Mouse (Mus musculus) induced T-regulatory cell, adult 2 months (primary cell): ENCODE results near the gene Cyp4a31.
"Not testable (repeated sequence)": the region's sequence is repeated elsewhere in the genome, so short reads cannot be mapped to it uniquely, and the experiment has no call there.

Experiments used
- DNase-seq: peaks from one replicate; pipeline ENCODE4 v3.0.0-alpha.2; 2012; ENCODE audit warnings: low read depth

The Cyp4a31 gene

GRCm38 (mm10) chr4:115563401-115563800 lies at the start of gene Cyp4a31:
TSS of gene Cyp4a31 (plus strand) at chr4:115563649.
- DNase-seq = no peak

GRCm38 (mm10) chr4:115513964-115514363 lies 49.5 kb upstream of the Cyp4a31 start:
- not testable (repeated sequence) for DNase-seq

DNA sequence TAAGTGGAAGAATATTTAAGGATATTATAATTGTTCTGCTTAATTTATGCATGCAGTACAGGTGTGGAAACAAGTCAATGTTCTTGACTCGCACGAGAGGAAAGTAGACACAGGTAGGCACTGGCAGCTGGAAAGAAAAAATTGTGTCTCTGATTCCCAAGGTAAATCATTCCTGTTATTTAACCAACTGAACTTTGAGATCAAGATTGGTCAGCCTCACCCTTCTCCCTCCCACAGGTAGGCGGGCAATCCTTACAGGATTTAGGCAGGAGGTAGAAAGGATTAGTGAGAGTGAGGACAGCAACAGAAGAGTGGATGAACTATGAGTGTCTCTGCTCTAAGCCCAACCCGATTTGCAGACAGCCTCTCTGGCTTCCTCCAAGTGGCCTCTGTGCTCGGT lies 45.4 kb upstream of the Cyp4a31 start, which contains the start of gene Cyp4a10:
Cyp4a10 (plus strand) TSS at position 265 of the 400 bp plus-strand sequence.
- not testable (repeated sequence) for DNase-seq

- no peak for DNase-seq
Measured at GRCm38 (mm10) chr4:115519444-115519843, 44.0 kb upstream of the Cyp4a31 start.

DNA sequence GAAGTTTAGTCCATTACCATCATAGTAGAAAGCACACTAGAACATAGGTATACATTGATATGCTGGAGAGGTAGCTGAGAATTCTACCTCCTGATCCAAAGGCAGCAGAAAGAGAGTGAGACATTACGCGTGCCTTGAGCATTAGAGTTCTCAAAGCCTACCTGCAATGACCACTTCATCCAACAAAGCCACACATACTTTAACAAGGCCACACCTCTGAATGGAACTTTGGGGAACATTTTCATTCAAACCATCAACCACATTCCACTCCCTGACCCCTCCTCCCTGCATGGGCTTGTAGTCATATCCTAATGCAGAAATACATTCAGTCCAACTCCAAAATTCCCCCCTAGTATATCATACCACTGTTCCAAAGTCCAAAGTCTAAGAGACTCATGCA lies 41.7 kb upstream of the Cyp4a31 start:
- no peak for DNase-seq

DNA sequence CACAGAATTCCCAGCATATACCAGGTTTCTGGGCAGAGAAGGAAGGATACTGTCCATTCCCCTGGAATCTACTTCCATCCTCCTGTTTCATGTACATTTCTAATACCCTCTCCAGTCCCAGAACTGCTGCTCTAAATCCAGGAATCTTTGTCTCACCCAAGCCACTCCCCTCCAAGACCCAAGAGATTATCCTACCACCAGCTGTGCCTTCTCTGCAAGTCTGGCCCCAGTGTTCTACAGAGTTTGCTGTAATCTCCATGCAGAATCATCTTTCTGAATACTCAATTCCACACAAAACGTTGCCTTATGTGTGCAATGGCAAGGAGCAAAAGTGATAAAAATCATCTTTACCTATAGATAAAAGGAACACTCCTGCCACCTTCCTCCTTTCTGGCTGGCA lies 18.3 kb upstream of the Cyp4a31 start:
- DNase-seq = no peak

DNA sequence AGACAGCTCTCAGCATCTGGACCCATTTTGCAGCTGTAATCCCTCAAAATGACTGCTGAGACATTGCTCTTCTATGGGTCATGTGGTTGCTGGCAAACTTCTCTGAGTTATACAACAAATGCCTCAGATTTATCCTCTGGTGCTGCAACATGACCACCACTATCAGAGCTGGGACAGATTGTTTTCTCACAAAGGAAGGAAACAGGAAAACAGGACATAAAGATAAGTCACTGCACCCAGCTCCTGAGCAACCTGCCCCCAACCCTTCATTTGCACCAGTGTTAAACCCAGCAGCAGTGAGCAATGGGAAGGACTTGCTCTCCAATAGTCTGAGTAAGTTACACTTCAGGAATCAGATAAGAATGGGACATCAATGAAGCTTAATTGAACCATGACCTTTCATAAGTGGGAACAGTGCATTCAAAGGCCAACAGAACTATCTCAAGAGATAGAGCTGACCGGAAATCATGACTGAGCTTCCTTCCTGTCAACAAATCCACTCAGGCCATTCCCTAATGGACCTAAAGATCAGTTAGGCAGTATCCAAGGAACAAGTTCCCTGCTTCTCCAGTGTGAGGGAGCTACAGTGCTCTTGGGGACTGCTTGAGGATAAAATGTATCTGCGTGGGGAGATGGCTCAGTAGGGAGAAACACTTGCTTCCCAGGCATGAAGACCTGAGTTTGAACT lies 17.2 kb upstream of the Cyp4a31 start:
- no peak for DNase-seq

DNA sequence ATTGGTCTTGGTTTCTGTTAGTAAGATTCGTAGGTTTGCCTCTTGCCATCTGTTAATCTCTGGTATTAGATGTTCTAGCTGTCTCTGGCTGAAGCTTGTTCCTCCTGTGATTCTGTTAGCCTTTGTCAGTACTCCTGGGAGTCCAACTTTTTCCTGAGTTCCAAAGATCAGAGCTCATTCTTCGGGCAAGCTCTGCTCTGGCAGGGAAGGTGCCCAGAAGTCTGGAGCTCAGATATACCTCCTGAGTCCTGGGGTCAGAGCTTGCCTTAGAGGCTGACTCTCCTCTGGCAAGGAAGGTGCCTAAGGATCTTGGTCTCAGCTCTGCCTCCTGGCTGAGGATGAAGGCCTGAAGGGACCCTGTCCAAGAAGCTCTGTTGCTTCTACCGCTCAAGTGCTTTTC lies 10.7 kb upstream of the Cyp4a31 start:
- DNase-seq = no peak

DNA sequence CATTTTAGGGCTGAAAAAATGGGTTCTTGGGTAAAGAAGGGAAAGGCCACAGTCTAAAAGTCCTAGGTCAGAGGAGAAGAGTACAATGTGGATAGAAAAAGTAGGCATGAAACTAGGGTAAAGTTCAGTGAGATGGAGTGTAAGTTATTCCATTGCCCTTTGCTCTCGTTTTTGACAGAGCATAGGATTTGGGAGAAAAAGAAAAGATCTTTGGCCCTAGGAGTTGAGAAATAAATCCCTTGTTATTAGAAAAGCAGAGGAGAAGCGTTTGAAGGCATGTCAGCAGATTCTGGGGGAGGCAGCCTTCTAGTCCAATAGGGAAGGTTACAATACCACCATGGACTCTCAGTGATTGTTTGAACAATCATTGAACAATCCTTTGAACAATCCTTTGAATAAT lies 7.9 kb upstream of the Cyp4a31 start:
- no peak for DNase-seq

DNA sequence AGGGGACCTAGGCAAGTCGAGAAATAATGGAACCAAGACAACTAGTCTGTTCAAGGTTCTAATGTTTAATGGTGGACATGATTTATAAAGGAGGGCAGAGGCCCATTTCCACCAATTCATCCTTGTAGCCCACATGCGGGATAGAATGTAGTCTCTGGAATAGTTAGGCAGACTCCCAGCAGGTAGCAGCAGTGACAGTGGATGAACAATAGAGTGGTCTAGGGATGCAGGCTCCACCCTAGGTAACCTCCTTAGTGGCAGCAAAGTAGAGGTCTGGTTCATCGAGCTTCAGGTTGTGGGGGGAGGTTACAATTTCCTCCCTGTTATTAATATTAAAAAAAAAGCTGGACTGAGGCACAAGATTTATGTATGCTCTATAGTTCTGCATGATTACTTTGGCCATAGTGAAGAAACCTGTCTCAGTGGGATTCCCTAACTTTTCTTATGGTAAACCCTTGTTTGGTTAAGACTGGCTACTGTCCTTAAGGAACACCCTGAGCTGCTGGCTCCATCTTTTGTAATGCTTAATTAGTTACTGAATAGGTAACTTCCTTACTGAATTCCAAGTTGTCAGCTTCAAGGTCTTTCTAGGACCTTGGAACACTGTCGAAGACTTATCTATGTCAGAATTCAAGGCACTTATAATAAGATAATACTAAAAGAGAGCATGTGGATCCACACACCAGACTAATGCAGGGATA lies 5.4 kb upstream of the Cyp4a31 start:
- no peak for DNase-seq

DNA sequence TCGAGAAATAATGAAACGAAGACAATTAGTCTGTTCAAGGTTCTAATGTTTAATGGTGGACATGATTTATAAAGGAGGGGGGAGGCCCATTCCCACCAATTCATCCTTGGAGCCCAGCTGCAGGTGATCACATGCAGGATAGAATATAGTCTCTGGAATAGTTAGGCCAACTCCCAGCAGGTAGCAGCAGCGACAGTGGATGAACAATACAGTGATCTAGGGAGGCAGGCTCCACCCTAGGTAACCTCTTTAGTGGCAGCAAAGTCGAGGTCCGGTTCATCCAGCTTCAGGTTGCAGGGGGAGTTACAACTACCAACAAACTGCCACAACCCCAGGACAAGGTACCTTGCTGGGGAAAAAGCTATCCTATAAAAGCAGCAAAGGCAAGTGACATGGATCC lies 2.2 kb upstream of the Cyp4a31 start:
- DNase-seq = not testable (repeated sequence)

- DNase-seq = not testable (repeated sequence)
Measured at GRCm38 (mm10) chr4:115564469-115565225, 1.2 kb downstream of the Cyp4a31 start.

DNA sequence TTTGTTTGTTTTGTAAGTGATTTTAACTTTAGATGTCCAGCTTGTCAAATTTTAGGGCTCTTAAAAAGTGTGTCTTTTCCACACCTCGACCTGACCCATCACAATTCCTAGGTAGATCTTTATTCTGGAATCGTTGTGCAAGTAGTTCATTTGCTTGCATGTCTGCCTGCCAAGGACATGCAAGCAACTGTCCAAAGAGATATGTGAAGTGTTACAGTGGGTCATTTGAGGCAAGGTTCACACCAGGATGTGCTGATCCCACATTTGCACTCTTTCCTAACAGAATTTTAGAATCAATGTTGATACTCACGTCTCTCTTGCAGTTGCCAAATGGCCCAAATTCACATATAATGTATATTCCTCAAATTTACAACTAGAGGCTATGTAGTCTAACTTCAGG lies 11.8 kb downstream of the Cyp4a31 start:
- DNase-seq = no peak

DNA sequence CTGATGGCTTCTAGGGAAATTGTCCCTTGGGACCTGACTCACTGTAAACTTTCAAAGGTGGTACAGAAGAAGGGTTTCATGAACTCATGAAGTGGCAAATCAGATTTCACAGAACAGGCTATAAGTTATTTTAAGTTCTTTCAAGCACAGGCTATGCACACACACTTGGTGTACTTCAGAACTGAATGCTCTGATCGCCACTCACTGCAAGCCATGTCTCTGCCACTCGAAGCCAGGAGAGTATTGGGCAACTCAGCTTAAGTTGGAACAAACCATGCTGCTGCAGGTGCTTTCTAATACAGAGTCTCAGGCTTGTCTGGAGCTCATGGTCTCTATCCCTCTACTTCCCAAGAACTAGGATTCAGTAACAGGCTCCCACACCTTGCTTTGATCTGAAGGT lies 12.3 kb downstream of the Cyp4a31 start:
- DNase-seq = no peak

DNA sequence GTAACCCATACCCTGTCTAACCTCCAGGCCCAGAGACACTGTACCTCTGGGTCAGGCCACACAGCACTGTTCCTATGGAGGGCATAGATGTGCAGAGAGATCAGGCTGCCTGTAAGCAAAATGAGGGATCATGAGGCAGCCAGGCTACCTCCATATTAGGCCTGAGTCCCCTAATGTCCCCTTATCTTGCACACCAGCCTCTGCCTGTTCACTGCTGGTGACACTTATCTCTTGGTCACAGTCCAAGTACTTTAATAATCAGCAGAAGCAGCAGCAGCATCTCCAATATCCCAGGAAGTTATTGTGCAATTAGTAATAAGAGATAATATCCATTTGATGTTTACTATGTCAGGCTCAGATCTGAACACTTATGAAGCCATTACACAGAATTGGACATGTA lies 19.6 kb downstream of the Cyp4a31 start:
- DNase-seq = no peak

DNA sequence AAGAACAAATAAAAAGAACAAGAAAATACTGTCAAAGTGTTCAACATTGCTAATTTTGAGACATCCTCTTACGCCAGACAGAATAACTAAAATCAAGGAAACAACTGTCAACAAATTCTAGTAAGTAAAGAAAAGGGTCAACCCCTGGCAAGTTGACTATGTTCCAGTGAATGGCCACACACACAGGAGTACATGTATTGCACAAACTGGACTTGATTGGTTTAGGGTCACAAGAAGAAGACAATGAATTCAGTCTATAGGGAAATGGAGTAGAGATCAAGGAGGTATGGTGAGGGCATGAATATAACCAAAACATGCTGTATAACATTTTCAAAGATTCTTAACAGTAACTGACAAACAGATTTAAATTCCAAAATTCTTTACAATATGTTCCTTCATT lies 32.9 kb downstream of the Cyp4a31 start:
- DNase-seq = no peak

DNA sequence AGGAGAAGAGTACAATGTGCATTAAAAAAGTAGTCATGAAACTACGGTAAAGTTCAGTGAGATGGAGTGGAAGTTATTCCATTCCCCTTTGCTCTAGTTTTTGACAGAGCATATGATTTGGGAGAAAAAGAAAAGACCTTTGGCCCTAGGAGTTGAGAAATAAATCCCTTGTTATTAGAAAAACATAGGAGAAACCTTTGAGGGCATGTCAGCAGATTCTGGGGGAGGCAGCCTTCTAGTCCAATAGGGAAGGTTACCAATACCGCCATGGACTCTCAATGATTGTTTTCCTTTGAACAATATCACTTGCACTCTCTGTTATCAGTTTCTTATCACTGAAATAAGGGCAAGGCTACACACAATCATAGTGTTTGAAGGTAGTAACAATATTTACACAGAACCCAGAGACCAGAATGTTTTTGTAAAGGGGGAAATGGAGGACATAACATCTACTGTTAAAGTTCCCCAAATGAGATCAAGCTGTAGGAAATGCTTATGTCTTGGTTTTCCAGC lies 33.4 kb downstream of the Cyp4a31 start:
- no peak for DNase-seq

GRCm38 (mm10) chr4:115600611-115601010 lies 37.2 kb downstream of the Cyp4a31 start, which contains the start of gene Cyp4a32:
TSS of gene Cyp4a32 (plus strand) at chr4:115600969.
- not testable (repeated sequence) for DNase-seq

DNA sequence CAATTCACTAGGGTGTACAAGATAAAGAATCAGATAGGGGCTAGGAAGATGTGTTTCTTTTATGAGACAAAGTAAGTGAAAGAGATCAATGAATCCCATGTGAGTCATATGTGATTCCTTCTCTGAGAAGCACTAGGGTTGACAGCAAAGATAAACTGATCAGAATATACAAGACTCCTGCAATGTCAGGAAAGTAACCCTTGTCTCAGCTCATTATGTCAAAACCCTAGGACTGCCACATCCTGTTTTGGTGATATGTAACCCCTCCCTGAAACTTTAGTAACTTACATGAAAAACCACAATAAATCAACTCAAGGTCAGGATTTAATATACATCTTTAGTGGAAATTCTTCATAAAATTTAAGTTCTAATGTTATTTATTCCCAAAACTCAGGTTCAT lies 50.6 kb downstream of the Cyp4a31 start:
- peak; percentile 26 for DNase-seq

GRCm38 (mm10) chr4:115625560-115625959 lies 62.1 kb downstream of the Cyp4a31 start:
- not testable (repeated sequence) for DNase-seq
